Mouse (Mus musculus) adrenal gland (tissue): ENCODE measurements around the gene Rasl11a.
"Not testable (repeated sequence)": the region's sequence is repeated elsewhere in the genome, so short reads cannot be mapped to it uniquely, and the experiment has no call there.

Source experiments
- intact Hi-C: fragments of 180-260 bp; cut with DNase I; formaldehyde crosslinking; loops from one replicate; pipeline ENCODE4 v1.15.1; 2025

The Rasl11a gene

DNA sequence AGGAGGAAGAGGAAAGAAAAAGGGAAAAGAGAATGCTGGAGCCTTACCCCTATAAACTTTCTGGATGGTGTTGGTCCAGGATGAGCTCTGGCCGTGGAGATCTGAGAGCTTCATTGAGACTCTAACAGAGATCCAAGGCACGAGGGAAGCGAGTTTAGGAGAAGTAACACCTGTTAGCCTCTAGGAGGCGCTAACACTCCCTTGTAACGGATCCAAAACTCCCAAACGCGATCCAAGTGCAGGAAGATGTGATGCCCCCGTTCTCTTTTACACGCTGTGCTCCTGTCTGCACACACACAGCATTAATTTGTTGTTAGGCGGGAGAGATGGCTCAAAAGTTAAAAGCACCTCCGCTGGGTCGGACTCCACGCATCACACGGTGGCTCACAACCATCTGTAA, 46.3 kb downstream of the Rasl11a start:
- intact Hi-C loops = no loop called here

DNA sequence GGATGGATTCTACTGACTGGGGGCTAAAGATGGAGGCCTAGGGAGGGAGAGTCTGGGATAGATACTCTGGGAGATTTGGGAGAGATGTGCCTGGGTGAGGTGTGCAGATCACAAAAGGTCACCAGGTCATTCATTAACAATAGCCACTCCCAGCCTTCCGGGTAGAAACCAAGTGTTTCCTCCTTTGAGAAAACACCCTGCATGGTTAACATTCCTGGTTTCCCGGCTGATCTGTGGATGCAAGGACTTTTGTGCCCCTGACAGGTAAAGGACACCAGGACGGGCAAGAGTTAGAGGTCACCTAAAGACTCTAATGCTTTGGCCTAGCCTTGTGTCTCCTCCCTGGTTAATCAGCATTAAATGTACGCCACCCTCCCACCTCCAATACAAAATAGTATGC, 48.0 kb downstream of the Rasl11a start:
- intact Hi-C loops = no loop called here

DNA sequence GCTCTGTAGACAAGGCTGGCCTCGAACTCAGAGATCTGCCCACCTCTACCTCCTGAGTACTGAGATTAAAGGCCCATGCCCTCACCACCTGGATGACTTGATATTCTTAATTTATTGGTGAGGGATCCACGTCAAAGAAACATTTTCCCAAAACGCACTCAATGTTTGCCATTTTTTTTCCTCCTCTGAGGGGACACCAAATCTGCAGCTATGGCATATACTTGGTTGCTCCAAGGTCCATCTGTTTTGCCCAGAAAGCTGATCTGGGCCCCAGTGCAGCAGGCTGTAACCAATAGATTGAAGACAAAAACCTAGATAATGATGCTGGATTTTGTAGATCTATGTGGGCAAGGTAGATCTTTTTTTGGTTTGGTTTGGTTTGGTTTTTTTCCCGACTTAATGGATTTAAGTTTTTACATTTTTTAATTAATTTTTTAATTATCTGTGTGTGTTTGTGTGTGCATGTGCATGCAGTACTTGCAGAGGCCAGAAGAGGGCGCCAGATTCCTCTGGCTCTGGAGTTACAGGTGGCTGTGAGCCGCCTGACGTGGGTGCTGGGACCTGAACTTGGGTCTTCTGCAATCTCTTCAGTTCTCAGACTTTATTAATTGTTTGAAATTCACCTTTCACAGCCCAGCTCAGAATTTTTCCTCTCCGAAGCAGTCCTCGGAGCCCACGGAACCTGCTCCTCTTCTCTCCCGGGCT, 48.8 kb downstream of the Rasl11a start:
- intact Hi-C loops = no loop called here

DNA sequence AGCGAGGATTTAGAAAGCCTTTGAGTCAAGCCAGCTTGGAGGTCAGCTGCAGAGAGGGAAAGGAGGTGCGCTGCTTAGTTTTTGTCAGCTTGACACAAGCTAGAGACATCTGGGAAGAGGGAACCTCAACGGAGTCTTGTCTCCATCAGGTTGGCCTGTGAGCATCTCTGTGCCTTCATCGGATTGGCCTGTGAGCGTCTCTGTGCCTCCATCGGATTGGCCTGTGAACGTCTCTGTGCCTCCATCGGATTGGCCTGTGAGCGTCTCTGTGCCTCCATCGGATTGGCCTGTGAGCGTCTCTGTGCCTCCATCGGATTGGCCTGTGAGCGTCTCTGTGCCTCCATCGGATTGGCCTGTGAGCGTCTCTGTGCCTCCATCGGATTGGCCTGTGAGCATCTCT, 50.8 kb downstream of the Rasl11a start:
- intact Hi-C loops = not testable (repeated sequence)

DNA sequence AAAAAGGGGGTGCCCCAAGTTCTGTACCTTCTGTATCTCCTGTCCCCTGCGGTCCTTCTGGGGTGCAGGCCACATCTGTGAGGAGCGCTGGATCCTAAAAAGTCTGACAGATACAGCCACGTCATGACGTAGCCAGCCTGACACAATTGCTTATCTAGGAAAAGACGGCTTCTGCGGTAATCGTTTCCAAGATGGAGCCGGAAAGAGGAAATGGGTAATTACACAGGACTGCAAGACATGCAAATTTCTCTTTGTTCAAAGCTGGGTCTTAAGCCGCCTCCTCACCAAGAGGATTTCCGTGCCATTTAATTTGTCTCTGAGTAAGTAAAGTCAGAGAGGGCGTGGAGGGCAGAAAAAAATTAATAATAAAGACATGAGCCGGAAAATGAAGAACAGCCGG, 52.1 kb downstream of the Rasl11a start:
- intact Hi-C loops = no loop called here
